Mouse (Mus musculus) midbrain, embryonic 15.5 days (tissue): ENCODE results near the gene Cdh3. TPM values are rescaled to one million over a fixed set of nuclear protein-coding genes. Genes with fewer than 3 reads are reported as not detected.

Source experiments
- ATAC-seq: fragments of 200-750 bp; cut with Nextera tagmentation; replicated peaks from 2 replicates; pipeline ENCODE4 v1.8.0; 2017; ENCODE audit warnings: moderate TSS enrichment
- H3K27ac ChIP-seq: fragments of 300-500 bp; sonication (generic); 2 replicates; pipeline ENCODE4 v1.5.1; 2015; ENCODE audit warnings: mild to moderate bottlenecking, inconsistent platforms
- H3K27me3 ChIP-seq: fragments of 300-500 bp; sonication (generic); replicated peaks from 2 replicates; pipeline ENCODE4 v1.6.1; 2015; ENCODE audit warnings: inconsistent platforms
- H3K36me3 ChIP-seq: fragments of 300-500 bp; sonication (generic); replicated peaks from 2 replicates; pipeline ENCODE4 v1.6.1; 2015; ENCODE audit warnings: inconsistent platforms
- H3K4me1 ChIP-seq: fragments of 300-500 bp; sonication (generic); 2 replicates; pipeline ENCODE4 v1.6.1; 2015; ENCODE audit warnings: inconsistent platforms
- H3K4me2 ChIP-seq: fragments of 300-500 bp; sonication (generic); 2 replicates; pipeline ENCODE4 v1.6.1; 2015; ENCODE audit warnings: inconsistent platforms, mild to moderate bottlenecking, moderate library complexity
- H3K4me3 ChIP-seq: fragments of 300-500 bp; sonication (generic); 2 replicates; pipeline ENCODE4 v1.5.1; 2015; ENCODE audit warnings: mild to moderate bottlenecking, inconsistent platforms
- H3K9ac ChIP-seq: fragments of 300-500 bp; sonication (generic); 2 replicates; pipeline ENCODE4 v1.6.1; 2015; ENCODE audit warnings: mild to moderate bottlenecking, inconsistent platforms
- H3K9me3 ChIP-seq: fragments of 300-500 bp; sonication (generic); 2 replicates; pipeline ENCODE4 v1.6.1; 2016; ENCODE audit warnings: inconsistent platforms
- whole genome bisulfite sequencing: fragments of 180-500 bp; shearing (Covaris S2); methylation state at CpG from one replicate; pipeline ENCODE4 v1.1.7; 2015; ENCODE audit warnings: mixed read lengths; 5-methylcytosine and 5-hydroxymethylcytosine counted together
- polyA plus RNA-seq: library from polyadenylated mRNA; unstranded; fragments of >200 nt; fragmentation: Nextera tagmentation; extraction: Ambion mirVana; gene quantifications from 2 replicates; pipeline ENCODE4 v1.2.1, GENCODE M21; 2015

The Cdh3 gene
- polyA plus RNA-seq, 1 experiment from 2014 or later = 1.1 TPM

- H3K4me2 ChIP-seq = no peak overlapping the region
- H3K36me3 ChIP-seq = no peaks in the 10 kb centered on the region
- no peak for ATAC-seq
- no peak overlapping the region for H3K27ac ChIP-seq
- no peak overlapping the region for H3K4me3 ChIP-seq
- no peak overlapping the region for H3K9ac ChIP-seq
- no peaks in the 10 kb centered on the region for H3K9me3 ChIP-seq
- no peaks in the 10 kb centered on the region for H3K27me3 ChIP-seq
- no peaks in the 10 kb centered on the region for H3K4me1 ChIP-seq
- WGBS = 68% methylated on average over 4 of the region's 4 CpGs
Measured at GRCm38 (mm10) chr8:106530566-106530965, 19.9 kb downstream of the Cdh3 start.

- H3K27ac ChIP-seq = no peak overlapping the region
- no peak overlapping the region for H3K4me3 ChIP-seq
- no peak overlapping the region for H3K4me2 ChIP-seq
- H3K4me1 ChIP-seq = no peaks in the 10 kb centered on the region
- H3K27me3 ChIP-seq = no peaks in the 10 kb centered on the region
- 78% methylated on average over 7 of the region's 7 CpGs for WGBS
- H3K9ac ChIP-seq = no peak overlapping the region
- no peaks in the 10 kb centered on the region for H3K36me3 ChIP-seq
- H3K9me3 ChIP-seq = no peaks in the 10 kb centered on the region
- ATAC-seq = no peak
Measured at GRCm38 (mm10) chr8:106533709-106534108, 23.0 kb downstream of the Cdh3 start.

GRCm38 (mm10) chr8:106534449-106534848 lies 23.8 kb downstream of the Cdh3 start:
- Histone ChIP-seq H3K27me3 (no peaks in the 10 kb centered on the region), H3K9ac (no peak overlapping the region), H3K4me1 (no peaks in the 10 kb centered on the region), H3K4me3 (no peak overlapping the region), H3K9me3 (no peaks in the 10 kb centered on the region), H3K36me3 (no peaks in the 10 kb centered on the region), H3K4me2 (no peak overlapping the region), H3K27ac (no peak overlapping the region)
- ATAC-seq = no peak
- 36% methylated on average over 6 of the region's 6 CpGs for WGBS

GRCm38 (mm10) chr8:106535448-106535847 lies 24.8 kb downstream of the Cdh3 start:
- 72% methylated on average over 4 of the region's 4 CpGs for WGBS
- no peak overlapping the region for H3K27ac ChIP-seq
- no peak for ATAC-seq

GRCm38 (mm10) chr8:106539193-106539592 lies 28.5 kb downstream of the Cdh3 start:
- Histone ChIP-seq H3K27ac (no peak overlapping the region), H3K9me3 (no peaks in the 10 kb centered on the region), H3K36me3 (no peaks in the 10 kb centered on the region), H3K9ac (no peak overlapping the region), H3K4me2 (no peak overlapping the region), H3K27me3 (no peaks in the 10 kb centered on the region), H3K4me3 (no peak overlapping the region), H3K4me1 (no peaks in the 10 kb centered on the region)
- no peak for ATAC-seq
- WGBS = 61% methylated on average over 5 of the region's 5 CpGs

More at GRCm38 (mm10) chr8:106535448-106535847, 24.8 kb downstream of the Cdh3 start:
- H3K4me1 ChIP-seq = no peaks in the 10 kb centered on the region
- no peaks in the 10 kb centered on the region for H3K36me3 ChIP-seq
- no peak overlapping the region for H3K4me2 ChIP-seq
- no peak overlapping the region for H3K9ac ChIP-seq
- H3K27me3 ChIP-seq = no peaks in the 10 kb centered on the region
- H3K4me3 ChIP-seq = no peak overlapping the region
- no peaks in the 10 kb centered on the region for H3K9me3 ChIP-seq

- Histone ChIP-seq H3K27me3 (no peaks in the 10 kb centered on the region), H3K4me2 (no peak overlapping the region), H3K4me3 (no peak overlapping the region), H3K4me1 (no peaks in the 10 kb centered on the region), H3K9me3 (no peaks in the 10 kb centered on the region), H3K27ac (no peak overlapping the region), H3K9ac (no peak overlapping the region), H3K36me3 (no peaks in the 10 kb centered on the region)
- WGBS = 86% methylated on average over 11 of the region's 11 CpGs
- no peak for ATAC-seq
Measured at GRCm38 (mm10) chr8:106541002-106541401, 30.3 kb downstream of the Cdh3 start.

GRCm38 (mm10) chr8:106543043-106543442 lies 32.4 kb downstream of the Cdh3 start:
- 72% methylated on average over 8 of the region's 8 CpGs for WGBS
- H3K9me3 ChIP-seq = no peaks in the 10 kb centered on the region
- no peaks in the 10 kb centered on the region for H3K27me3 ChIP-seq
- no peak overlapping the region for H3K9ac ChIP-seq
- no peaks in the 10 kb centered on the region for H3K4me1 ChIP-seq
- H3K4me3 ChIP-seq = no peak overlapping the region
- no peak overlapping the region for H3K27ac ChIP-seq
- H3K4me2 ChIP-seq = no peak overlapping the region
- H3K36me3 ChIP-seq = no peaks in the 10 kb centered on the region
- ATAC-seq = no peak

- Histone ChIP-seq H3K9ac (no peak overlapping the region), H3K36me3 (no peaks in the 10 kb centered on the region), H3K4me2 (no peak overlapping the region), H3K9me3 (no peaks in the 10 kb centered on the region), H3K4me1 (no peaks in the 10 kb centered on the region), H3K27ac (no peak overlapping the region), H3K27me3 (no peaks in the 10 kb centered on the region), H3K4me3 (no peak overlapping the region)
- 75% methylated on average over 2 of the region's 2 CpGs for WGBS
- ATAC-seq = no peak
Measured at GRCm38 (mm10) chr8:106545149-106545548, 34.5 kb downstream of the Cdh3 start.

- Histone ChIP-seq H3K9me3 (no peaks in the 10 kb centered on the region), H3K9ac (no peak overlapping the region), H3K4me2 (no peak overlapping the region), H3K27ac (no peak overlapping the region), H3K4me3 (no peak overlapping the region), H3K36me3 (no peaks in the 10 kb centered on the region), H3K27me3 (no peaks in the 10 kb centered on the region), H3K4me1 (no peaks in the 10 kb centered on the region)
- no peak for ATAC-seq
- WGBS = 88% methylated on average over 7 of the region's 7 CpGs
Measured at GRCm38 (mm10) chr8:106546746-106547145, 36.1 kb downstream of the Cdh3 start.

- Histone ChIP-seq H3K9ac (no peak overlapping the region), H3K4me2 (no peak overlapping the region), H3K9me3 (no peaks in the 10 kb centered on the region), H3K36me3 (no peaks in the 10 kb centered on the region), H3K27me3 (no peaks in the 10 kb centered on the region), H3K4me3 (no peak overlapping the region), H3K4me1 (no peaks in the 10 kb centered on the region), H3K27ac (no peak overlapping the region)
- ATAC-seq = no peak
- WGBS = 85% methylated on average over 10 of the region's 10 CpGs
Measured at GRCm38 (mm10) chr8:106548366-106548936, 37.8 kb downstream of the Cdh3 start.

GRCm38 (mm10) chr8:106550906-106551305 lies 40.2 kb downstream of the Cdh3 start:
- no peaks in the 10 kb centered on the region for H3K36me3 ChIP-seq
- H3K4me2 ChIP-seq = no peak overlapping the region
- H3K27me3 ChIP-seq = no peaks in the 10 kb centered on the region
- H3K27ac ChIP-seq = no peak overlapping the region
- H3K9ac ChIP-seq = no peak overlapping the region
- no peaks in the 10 kb centered on the region for H3K9me3 ChIP-seq
- H3K4me1 ChIP-seq = no peaks in the 10 kb centered on the region
- no peak overlapping the region for H3K4me3 ChIP-seq
- 94% methylated on average over 1 of the region's 1 CpGs for WGBS
- no peak for ATAC-seq

GRCm38 (mm10) chr8:106554011-106554410 lies 43.3 kb downstream of the Cdh3 start:
- H3K9ac ChIP-seq = no peak overlapping the region
- no peaks in the 10 kb centered on the region for H3K27me3 ChIP-seq
- H3K4me1 ChIP-seq = no peaks in the 10 kb centered on the region
- H3K9me3 ChIP-seq = peaks cover 10% of the 10 kb centered on the region; the same call in 1 of the 2 replicates
- no peak overlapping the region for H3K27ac ChIP-seq
- no peaks in the 10 kb centered on the region for H3K36me3 ChIP-seq
- H3K4me3 ChIP-seq = no peak overlapping the region
- no peak for ATAC-seq
- WGBS = 95% methylated on average over 5 of the region's 5 CpGs
- no peak overlapping the region for H3K4me2 ChIP-seq

- Histone ChIP-seq H3K9ac (no peak overlapping the region), H3K27ac (no peak overlapping the region), H3K27me3 (no peaks in the 10 kb centered on the region), H3K9me3 (peaks cover 10% of the 10 kb centered on the region; the same call in 1 of the 2 replicates), H3K4me3 (no peak overlapping the region), H3K4me2 (no peak overlapping the region), H3K36me3 (no peaks in the 10 kb centered on the region), H3K4me1 (no peaks in the 10 kb centered on the region)
- ATAC-seq = no peak
- 91% methylated on average over 6 of the region's 7 CpGs for WGBS
Measured at GRCm38 (mm10) chr8:106556068-106556645, 45.5 kb downstream of the Cdh3 start.
